Mouse (Mus musculus) cerebellum, adult 2 months (tissue): ENCODE measurements around the gene Sbk3.

Experiments used
- CTCF ChIP-seq: fragments of 200-500 bp; IDR thresholded peaks from 2 replicates; pipeline ENCODE4 v1.5.1; 2011; ENCODE audit warnings: low read depth, mild to moderate bottlenecking, control low read depth, low read length, moderate library complexity, borderline replicate concordance; ENCODE audit not compliant: insufficient read depth
- POLR2A ChIP-seq: fragments of 200-500 bp; IDR thresholded peaks from 2 replicates; pipeline ENCODE4 v1.6.1; 2011; ENCODE audit warnings: low read length, control low read depth, borderline replicate concordance; ENCODE audit not compliant: insufficient read depth

DNA sequence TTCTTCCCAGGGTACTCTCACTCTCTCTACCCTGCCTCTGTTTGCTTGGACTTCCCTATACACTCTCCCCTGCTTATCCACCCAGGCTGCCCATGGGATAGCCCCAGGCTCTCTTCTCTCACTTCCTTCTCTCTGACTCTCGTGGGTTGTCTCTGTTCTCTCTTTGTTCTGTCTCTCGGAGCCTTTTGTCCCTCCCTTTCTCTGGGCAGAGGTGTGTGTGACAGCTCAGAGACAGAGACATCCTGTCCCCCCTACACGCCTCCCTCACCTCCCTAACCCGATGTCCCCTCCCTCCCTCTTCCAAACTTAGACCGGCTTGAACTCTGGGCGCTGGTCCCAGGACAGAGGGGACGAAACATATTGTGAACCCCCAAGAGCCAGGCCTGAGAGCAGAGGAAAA is 742 bp upstream of the Sbk3 start:
- TF ChIP-seq CTCF = no peak
- TF ChIP-seq POLR2A = no peak
